Mouse (Mus musculus) MN1 (cell line): ENCODE data around the gene Kcnab3.
"Not testable (repeated sequence)": the region's sequence is repeated elsewhere in the genome, so short reads cannot be mapped to it uniquely, and the experiment has no call there.

Experiments
- DNase-seq: peaks from one replicate; pipeline ENCODE4 v3.0.0-alpha.2; 2016; ENCODE audit warnings: low spot score

Kcnab3 gene

DNA sequence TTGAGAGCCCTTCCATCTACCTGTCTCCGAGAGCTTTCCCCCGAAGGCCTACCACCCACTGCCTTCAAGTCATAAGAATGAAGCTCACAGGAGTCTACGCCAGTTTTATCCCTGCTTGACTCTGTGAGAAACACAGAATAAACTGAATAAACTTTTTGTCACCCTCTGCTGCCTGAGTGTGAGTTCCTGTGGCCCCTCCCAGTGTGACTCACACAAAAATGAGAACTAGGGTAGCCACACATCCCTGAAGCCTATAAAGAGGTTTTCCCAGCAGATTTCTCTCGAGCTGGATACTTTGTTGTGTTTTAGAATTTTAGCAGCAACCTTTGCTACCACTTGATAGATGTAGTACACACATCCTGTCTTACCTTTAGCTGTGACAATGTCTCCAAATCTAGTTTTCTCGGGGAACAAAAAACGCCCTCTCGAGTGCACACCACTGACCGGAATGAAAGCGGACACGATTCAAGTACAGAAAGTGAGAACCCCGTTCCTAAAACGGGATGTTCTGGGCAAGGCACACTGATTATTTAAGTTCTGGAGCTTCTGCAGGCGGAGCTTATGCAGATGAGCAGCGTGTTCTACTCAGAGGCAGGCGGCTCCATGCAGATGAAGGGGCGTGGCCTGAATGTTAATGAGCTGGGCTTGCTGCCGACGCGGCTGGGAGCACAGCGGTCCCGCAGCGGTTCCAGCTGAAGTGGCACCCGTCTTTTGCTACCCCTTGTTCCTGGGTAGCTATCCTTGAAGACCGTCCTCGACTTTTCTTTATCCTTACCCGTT is at the start of gene Kcnab3:
Kcnab3 (plus strand) TSS at position 631 of the 780 bp plus-strand sequence.
- peak; percentile 91 for DNase-seq

DNA sequence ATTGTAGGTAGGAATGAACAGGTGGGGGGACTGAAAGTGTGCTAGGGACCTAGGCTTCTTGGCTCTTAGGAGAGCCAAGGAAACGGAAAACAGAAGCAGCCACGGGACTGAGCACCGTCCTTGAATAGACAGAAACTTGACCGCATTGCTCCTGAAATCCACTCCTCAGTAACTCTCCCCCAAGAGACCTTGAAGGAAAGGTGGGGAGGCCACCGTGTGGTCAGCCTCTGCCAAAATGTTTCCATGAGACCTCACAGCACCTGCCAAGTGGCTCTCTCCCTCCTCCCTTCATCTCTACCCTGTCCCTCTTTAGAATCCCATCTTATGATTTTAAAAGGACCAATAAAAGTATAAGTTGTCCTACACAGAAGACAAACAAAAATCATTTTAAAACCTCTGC is 48.8 kb upstream of the Kcnab3 start:
- DNase-seq = no peak

GRCm38 (mm10) chr11:69291111-69291510 is 34.9 kb upstream of the Kcnab3 start:
- no peak for DNase-seq

DNA sequence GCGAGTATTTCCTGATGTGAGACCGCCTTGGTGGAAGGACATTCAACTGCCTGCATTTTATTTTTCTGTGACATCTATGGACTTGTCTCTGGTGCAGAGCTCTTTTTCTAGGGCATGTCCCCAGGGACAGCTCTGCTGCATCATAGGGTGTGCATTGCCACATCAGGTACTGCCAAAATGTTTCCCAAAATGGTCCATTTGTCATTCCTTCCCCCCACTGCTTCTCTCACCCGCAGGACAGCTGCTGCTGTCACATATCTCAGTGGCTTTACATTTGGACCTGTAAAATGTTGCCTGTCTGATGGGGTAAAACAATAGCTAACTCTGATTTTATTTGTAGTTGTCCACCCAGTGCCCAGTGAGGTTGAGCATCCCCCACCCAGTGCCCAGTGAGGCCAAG is 30.8 kb upstream of the Kcnab3 start:
- no peak for DNase-seq

DNA sequence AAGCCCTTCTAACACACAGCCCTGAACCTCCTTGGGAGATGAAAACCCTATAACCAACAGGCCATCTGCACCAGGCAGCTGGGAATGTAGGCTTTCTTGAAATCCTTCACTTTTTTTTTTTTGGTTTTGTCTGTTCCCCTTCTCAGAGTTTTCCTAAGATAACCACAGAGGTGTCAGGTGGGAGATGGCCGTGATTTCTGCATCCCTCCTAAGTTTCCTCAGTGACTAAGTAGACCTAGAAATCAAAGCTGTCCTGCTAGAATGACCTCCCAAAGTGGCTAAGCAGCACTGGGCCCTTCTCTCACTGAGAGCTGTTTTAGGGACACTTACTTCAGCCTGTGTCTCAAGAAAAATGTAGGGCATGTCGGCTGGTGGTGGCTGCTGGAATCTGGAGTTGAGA is 28.3 kb upstream of the Kcnab3 start:
- no peak for DNase-seq

- no peak for DNase-seq
These were observed 27.8 kb upstream of the Kcnab3 start for GRCm38 (mm10) chr11:69298231-69298630.

GRCm38 (mm10) chr11:69302817-69303216 is 23.2 kb upstream of the Kcnab3 start:
- DNase-seq = no peak

DNA sequence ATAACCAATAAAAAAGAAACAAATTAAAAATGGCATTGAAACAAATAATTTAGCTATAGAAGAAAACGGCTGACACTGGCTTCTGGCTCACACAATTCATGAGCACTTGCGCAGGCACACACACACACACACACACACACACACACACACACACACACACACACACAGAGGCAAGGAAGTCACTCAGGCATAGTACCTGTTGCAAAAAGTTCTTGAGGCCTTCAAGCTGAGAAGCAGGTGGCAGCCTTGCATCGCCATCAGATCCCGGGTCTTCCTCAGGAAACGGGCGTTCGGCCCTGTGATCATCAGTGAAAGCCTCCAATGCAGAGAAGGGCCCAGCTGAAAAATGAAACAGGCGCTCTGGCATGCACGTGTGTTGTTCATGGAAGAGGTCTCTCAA is 20.8 kb upstream of the Kcnab3 start:
- no peak for DNase-seq

- DNase-seq = no peak
These were observed 20.0 kb upstream of the Kcnab3 start for GRCm38 (mm10) chr11:69306039-69306438.

GRCm38 (mm10) chr11:69311266-69311665 is 14.8 kb upstream of the Kcnab3 start:
- peak; percentile 73 for DNase-seq

DNA sequence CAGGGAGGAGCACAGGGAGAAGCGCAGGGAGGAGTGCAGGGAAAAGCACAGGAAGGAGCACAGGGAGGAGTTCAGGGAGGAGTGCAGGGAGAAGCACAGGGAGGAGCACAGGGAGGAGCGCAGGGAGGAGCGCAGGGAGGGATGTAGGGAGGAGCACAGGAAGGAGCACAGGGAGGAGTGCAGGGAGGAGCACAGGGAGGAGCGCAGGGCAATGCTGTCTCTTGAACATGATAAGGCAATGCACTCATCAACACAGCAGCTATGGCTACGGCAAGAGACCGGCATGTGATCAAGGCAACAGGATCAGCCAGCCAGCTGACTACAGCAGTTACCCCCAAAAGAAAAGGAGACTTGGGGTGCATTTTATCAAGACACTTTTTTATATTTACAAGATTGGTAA is 9.7 kb upstream of the Kcnab3 start:
- no peak for DNase-seq

GRCm38 (mm10) chr11:69318000-69318399 is 8.1 kb upstream of the Kcnab3 start:
- not testable (repeated sequence) for DNase-seq

GRCm38 (mm10) chr11:69321580-69321979 is 4.5 kb upstream of the Kcnab3 start:
- DNase-seq = no peak

GRCm38 (mm10) chr11:69322010-69322409 is 4.0 kb upstream of the Kcnab3 start:
- no peak for DNase-seq

DNA sequence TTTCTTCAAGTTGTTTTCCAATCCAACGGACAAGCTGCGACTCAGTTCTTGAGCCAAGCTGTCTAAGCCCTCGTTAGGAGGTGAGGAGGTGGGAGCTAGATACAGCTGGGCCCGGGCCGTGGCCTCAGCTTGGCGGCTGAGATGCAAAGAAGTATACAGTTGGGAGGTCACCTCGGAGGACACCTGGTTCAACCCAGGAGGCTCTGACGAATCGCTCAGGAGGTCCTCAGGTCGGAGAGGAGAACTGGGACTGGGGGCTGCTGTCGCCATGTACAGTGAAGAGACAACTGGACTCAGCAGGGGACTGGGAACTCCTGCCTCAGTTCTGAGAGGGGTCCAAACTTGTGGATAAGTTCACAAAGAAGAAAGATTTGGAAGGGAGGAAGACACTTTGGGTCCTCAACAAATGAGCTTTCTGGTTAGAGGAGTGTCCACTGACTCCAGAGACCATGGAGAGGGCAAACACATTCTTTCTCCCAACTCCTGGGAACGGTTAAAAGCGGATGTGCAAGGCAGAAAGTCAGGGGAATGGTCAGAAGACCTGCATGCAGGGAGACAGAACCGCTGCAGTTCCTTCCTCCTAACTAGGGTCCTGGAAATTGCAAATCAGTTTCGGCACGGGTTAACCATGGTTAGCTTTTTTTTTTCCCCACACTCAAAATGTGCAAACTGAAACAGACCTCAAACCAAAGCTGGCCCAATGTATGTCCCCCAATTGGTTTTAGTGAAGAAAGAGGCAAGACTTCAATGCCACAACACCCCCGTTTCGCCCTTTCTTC is 3.2 kb upstream of the Kcnab3 start:
- DNase-seq = peak; percentile 16

- DNase-seq = peak; percentile 97
These were observed 2.4 kb upstream of the Kcnab3 start, which contains the start of the genes Cntrob and Trappc1 for GRCm38 (mm10) chr11:69323667-69324111. Gene Cntrob, minus strand, starts transcription at chr11:69323775. Gene Trappc1, plus strand, starts transcription at chr11:69323980.

GRCm38 (mm10) chr11:69324749-69325148 is 1.3 kb upstream of the Kcnab3 start:
- no peak for DNase-seq

DNA sequence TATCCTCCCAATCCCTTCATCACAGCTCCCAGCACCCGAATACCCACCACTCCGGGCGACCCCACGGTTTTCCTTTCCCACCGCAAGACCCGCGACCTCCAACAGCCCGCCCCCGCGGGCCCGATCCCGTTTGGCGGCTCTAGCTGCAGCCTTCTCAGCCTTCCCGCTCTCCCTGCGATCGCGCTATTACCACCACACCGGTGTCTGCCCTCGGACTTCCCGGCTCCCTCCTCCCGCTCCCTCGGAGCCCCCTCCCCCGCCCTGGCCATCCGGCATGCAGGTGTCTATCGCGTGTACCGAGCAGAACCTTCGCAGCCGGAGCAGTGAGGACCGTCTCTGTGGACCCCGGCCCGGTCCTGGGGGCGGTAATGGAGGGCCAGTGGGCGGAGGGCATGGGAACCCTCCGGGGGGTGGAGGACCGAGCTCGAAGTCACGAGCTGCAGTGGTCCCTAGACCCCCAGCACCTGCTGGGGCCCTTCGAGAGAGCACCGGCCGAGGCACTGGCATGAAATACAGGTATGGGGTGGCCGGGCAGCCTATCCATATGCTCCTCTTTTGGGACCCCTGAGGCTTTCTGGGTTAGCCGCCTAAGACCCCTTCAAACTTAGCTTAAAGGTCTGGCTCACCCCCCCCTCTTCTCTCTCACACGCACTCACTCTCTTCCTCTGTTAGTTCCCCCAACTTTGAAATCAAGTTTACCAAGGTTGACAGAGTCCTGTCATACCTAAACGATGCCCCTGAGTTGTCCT is 524 bp downstream of the Kcnab3 start:
- peak; percentile 31 for DNase-seq

DNA sequence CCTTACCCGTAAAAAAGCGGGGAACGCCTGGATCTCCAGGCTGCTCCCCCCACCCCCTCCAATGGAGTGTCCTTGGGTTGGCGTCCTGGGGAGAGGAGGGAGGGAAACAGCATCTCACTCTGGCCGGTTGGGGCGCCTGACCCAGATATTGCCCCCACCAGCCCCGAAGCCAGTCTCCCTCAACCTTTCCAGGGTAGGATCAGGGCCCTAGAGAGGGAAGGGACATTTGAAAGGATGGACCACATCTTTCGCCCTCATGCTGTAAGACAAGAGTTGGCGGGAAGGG is 1.0 kb downstream of the Kcnab3 start:
- no peak for DNase-seq

GRCm38 (mm10) chr11:69327648-69328047 is 1.6 kb downstream of the Kcnab3 start:
- no peak for DNase-seq

DNA sequence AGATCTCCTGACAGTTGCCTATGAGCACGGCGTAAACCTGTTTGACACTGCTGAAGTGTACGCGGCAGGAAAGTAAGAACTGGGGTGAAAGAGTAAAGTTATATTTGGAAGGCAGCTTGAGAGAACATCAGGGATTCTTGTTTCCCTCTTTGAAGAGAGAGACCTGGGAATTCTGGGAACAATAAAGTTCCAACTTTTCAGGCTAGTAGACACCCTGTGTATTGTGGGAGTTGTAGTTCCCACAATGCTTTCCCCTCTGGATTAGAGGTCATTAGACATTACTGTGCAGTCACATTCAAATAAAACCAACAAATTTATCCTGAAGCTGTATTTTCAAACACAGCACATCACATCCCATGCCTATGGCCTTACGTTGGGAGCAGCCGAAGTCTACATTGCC is 2.5 kb downstream of the Kcnab3 start:
- DNase-seq = no peak

DNA sequence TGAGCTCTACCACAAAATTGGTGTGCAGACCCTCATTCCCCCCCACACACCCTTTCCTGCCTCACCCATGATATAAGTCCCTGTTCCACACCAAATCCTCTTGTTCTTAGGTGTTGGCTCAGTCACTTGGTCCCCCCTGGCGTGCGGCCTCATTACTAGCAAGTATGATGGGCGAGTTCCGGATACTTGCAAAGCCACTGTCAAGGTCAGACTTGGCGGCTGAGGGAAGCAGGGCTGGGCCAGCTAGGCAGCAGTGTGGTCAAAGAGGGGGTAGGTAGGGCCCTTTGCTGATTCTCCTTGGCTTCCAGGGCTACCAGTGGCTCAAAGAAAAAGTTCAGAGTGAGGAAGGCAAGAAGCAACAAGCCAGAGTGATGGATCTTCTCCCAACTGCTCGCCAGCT is 5.1 kb downstream of the Kcnab3 start:
- no peak for DNase-seq

GRCm38 (mm10) chr11:69331929-69332405 is 5.9 kb downstream of the Kcnab3 start:
- DNase-seq = peak; percentile 42
